Mouse (Mus musculus): ENCODE results near the gene Rcbtb2. TPM values are rescaled to one million over a fixed set of nuclear protein-coding genes. Genes with fewer than 3 reads are reported as not detected.
A peak's percentile ranks its signal among the peaks of the same experiment; 100 is the strongest.
"Not testable (repeated sequence)": the region's sequence is repeated elsewhere in the genome, so short reads cannot be mapped to it uniquely, and the experiment has no call there.

The Rcbtb2 gene
- 61.2 and 61.9 TPM in 2 replicates for polyA plus RNA-seq (2015; fragmentation: Nextera tagmentation; extraction: Ambion mirVana)

DNA sequence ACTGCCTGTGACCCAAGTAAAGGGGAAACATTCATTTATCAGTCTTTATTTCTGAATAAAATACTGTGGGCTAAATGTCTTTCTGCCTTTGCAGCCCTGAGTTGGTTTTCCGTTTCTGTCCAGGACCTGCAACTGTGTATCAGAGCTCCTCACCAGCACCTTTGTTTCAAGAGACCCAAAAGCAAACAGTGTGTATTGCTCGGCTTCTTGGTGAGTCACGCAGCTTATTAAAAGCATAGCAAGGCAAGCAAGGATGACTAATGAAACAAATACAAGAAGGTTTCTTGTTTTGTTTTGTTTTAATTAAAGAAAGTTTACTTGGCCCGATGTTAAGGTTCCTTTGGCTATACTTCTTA lies at the start of gene Rcbtb2:
Rcbtb2 (plus strand) TSS at position 115 of the 356 bp plus-strand sequence.
- Histone ChIP-seq H3K4me3 (no peak within 1 kb of the TSS), H3K27me3 (replicated peaks) (no peaks in the 10 kb centered on the region), H3K9me3 (no peaks in the 10 kb centered on the region), H3K4me1 (peaks cover 17% of the 10 kb centered on the region), H3K4me2 (no peak within 1 kb of the TSS), H3K9ac (no peak within 1 kb of the TSS), H3K27ac (replicated peaks) (peak within 1 kb of the TSS; percentile 41), H3K36me3 (no peaks in the 10 kb centered on the region)
- 54% methylated on average over 4 of the region's 4 CpGs for WGBS
- no peak for ATAC-seq (ENCODE audit: extremely low read depth, insufficient number of reproducible peaks, low FRiP score, low TSS enrichment)

DNA sequence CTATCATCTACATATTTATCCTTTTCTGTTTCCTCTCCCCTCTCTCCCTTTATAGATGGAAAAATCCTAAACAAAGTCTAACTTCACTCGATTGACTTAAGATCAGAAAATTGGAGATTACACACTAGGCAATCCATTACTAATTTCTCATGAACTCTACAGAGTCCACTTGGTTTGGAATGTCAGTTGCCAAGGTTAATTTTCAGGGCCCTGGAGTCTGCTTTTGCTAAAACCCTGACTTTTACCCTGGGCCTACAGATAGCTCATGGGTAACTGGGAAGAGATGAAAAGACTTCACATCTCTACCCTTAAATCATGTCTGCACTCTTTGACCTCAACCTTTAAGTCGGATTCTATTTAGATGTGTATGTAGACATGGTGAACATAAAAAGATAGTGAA lies 39.3 kb upstream of the Rcbtb2 start:
- WGBS: 75% methylated on average over 2 of the region's 2 CpGs

DNA sequence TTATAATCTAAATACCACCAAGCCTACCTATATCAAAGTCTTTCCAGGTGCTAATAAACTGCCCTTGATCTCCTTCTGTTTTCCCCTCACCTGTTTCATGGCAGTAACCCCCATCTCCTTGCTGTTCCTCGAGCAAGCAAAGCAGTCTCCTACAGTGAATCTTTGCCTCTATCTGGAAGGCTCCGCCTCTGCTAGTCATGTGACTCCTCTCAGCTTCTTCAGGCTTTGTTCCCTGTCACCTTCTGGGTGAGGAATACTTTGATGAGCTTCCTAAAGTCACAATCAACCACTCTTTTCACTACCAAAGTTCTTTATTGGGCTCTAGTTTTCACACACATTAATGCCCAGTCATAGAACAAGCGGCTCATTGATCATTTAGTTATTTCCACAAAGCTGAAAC lies 36.4 kb upstream of the Rcbtb2 start:
- Histone ChIP-seq H3K4me1 (no peaks in the 10 kb centered on the region), H3K4me3 (no peak overlapping the region), H3K27me3 (replicated peaks) (no peaks in the 10 kb centered on the region), H3K9ac (no peak overlapping the region), H3K36me3 (no peaks in the 10 kb centered on the region), H3K9me3 (no peaks in the 10 kb centered on the region), H3K27ac (replicated peaks) (no peak overlapping the region), H3K4me2 (no peak overlapping the region)
- ATAC-seq (ENCODE audit: extremely low read depth, insufficient number of reproducible peaks, low FRiP score, low TSS enrichment): no peak
- 48% methylated on average over 3 of the region's 3 CpGs for WGBS

More for the DNA sequence above, 39.3 kb upstream of the Rcbtb2 start:
- H3K27me3 ChIP-seq (replicated peaks): no peaks in the 10 kb centered on the region
- no peaks in the 10 kb centered on the region for H3K4me1 ChIP-seq
- H3K9ac ChIP-seq: no peak overlapping the region
- no peaks in the 10 kb centered on the region for H3K36me3 ChIP-seq
- no peak for ATAC-seq (ENCODE audit: extremely low read depth, insufficient number of reproducible peaks, low FRiP score, low TSS enrichment)
- H3K4me3 ChIP-seq: no peak overlapping the region
- no peak overlapping the region for H3K4me2 ChIP-seq
- no peak overlapping the region for H3K27ac ChIP-seq (replicated peaks)
- no peaks in the 10 kb centered on the region for H3K9me3 ChIP-seq

DNA sequence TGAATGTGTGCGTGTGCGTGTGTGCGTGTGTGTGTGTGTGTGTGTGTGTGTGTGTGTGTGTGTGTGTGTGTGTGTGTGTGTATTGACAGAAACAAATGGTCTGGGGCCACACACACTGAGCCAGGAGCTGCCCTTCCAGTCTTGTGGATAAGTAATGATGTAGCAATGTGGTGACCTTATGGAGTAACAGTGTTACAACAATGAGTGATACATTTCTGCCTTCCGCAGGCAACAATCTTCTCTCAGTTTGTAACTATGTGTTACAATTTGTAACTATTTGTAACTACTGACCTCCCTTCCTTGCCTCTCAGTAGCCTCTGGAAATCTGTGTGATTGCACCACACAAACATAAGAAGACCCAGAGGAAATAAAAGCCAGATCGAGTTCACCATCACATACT lies 35.6 kb upstream of the Rcbtb2 start:
- no peak overlapping the region for H3K4me2 ChIP-seq
- H3K9me3 ChIP-seq: no peaks in the 10 kb centered on the region
- no peaks in the 10 kb centered on the region for H3K4me1 ChIP-seq
- H3K9ac ChIP-seq: no peak overlapping the region
- H3K4me3 ChIP-seq: no peak overlapping the region
- 69% methylated on average over 5 of the region's 5 CpGs for WGBS
- H3K27ac ChIP-seq (replicated peaks): no peak overlapping the region
- H3K36me3 ChIP-seq: no peaks in the 10 kb centered on the region
- no peak for ATAC-seq (ENCODE audit: extremely low read depth, insufficient number of reproducible peaks, low FRiP score, low TSS enrichment)
- H3K27me3 ChIP-seq (replicated peaks): no peaks in the 10 kb centered on the region

DNA sequence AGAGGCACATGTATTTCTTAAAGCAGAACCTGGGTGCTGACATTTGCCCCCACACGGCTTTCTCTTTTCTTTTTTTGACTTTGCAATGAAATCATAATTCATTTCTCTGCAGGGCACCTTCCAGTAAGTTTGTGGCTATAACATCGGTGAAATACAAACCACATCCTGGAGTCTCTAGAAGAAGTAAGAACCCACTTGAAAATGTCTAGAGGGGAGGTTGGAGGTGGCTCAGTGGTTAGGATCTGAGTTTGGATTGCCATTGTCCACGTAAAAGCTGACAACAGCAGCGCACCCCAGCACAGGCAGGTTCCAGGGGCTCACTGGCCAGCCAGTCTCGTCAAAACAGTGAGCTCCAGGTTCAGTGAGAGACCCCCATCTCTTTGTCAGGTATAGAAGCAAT lies 35.1 kb upstream of the Rcbtb2 start:
- H3K27me3 ChIP-seq (replicated peaks): no peaks in the 10 kb centered on the region
- H3K9me3 ChIP-seq: no peaks in the 10 kb centered on the region
- no peak overlapping the region for H3K27ac ChIP-seq (replicated peaks)
- no peak overlapping the region for H3K4me2 ChIP-seq
- no peak overlapping the region for H3K9ac ChIP-seq
- H3K4me3 ChIP-seq: no peak overlapping the region
- H3K36me3 ChIP-seq: no peaks in the 10 kb centered on the region
- ATAC-seq (ENCODE audit: extremely low read depth, insufficient number of reproducible peaks, low FRiP score, low TSS enrichment): no peak
- H3K4me1 ChIP-seq: no peaks in the 10 kb centered on the region
- 76% methylated on average over 5 of the region's 5 CpGs for WGBS

DNA sequence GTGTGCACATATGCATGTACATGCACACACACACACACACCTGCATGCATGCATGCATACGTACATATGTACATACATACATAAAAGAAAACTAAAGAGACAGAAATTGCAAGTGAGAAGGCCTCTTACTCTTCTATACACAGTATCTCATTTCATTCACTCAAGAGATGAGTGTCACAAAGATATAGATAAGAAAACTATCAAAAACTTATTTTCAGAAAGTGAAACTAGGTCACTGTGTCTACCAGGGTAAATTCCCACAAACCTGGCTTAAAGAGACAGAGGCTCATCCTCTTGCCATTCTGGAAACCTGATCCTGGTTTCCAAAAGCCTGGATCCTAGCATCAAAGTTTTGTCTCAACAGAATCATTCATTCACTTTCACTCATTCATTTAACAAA lies 34.6 kb upstream of the Rcbtb2 start:
- Histone ChIP-seq H3K9ac (no peak overlapping the region), H3K9me3 (no peaks in the 10 kb centered on the region), H3K36me3 (no peaks in the 10 kb centered on the region), H3K4me2 (no peak overlapping the region), H3K27ac (replicated peaks) (no peak overlapping the region), H3K4me1 (no peaks in the 10 kb centered on the region), H3K27me3 (replicated peaks) (no peaks in the 10 kb centered on the region), H3K4me3 (no peak overlapping the region)
- ATAC-seq (ENCODE audit: extremely low read depth, insufficient number of reproducible peaks, low FRiP score, low TSS enrichment): no peak
- WGBS: 85% methylated on average over 1 of the region's 1 CpGs

DNA sequence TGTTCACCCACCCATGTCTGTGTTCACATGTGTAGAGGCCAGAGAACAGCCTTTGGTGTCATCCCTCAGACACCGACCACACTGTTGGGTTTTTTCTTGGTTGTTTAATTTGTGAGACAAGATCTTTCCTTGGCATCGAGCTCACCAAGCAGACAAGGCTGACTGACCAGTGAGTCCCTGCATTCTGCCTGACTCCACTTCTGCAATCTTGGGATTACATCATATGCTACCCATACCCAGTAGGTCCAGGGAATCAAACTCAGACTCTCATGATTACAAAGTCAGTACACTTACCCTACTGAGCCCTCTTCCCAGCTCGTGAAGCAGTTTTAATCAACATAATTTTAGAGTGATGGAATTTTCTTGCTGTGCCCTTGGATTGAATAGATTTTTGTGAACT lies 30.0 kb upstream of the Rcbtb2 start:
- WGBS: 79% methylated on average over 3 of the region's 3 CpGs

DNA sequence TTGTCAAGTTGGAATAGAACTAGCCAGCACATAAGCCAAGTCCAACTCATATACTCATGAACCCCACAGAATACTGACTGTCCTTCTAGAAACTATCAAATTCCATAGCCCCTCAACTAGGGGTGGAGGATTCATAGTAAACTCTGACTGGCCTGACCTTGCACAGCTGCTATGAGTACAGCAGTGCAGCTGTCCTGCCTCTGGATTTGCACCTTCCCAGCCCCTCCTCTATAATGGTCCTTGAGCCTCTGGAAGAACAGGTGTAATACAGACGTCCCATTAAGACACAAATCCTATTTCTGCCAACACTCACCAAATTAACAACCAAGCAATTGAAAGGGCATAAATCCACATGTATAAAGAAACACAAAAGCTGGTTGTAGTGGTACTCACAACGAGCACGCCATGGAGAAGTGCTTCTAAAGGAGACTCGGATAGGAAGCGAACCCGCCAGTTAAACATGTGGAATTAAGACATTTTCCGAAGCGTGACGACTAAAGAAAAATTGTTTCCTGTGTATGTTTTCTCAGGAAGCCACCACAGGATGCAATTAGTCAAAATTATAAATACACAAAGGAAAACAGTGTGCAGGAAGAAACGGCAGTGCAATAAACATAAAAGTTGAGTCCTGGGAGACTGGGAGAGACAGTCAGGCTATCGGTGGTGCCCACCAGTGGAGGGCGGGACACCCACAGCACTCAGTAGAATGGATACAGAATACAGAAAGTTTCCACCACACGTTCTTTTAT lies 27.9 kb upstream of the Rcbtb2 start:
- ATAC-seq (ENCODE audit: extremely low read depth, insufficient number of reproducible peaks, low FRiP score, low TSS enrichment): no peak

More for the DNA sequence above, 30.0 kb upstream of the Rcbtb2 start:
- H3K27ac ChIP-seq (replicated peaks): no peak overlapping the region
- H3K4me3 ChIP-seq: no peak overlapping the region
- no peaks in the 10 kb centered on the region for H3K9me3 ChIP-seq
- no peaks in the 10 kb centered on the region for H3K4me1 ChIP-seq
- H3K9ac ChIP-seq: no peak overlapping the region
- H3K36me3 ChIP-seq: no peaks in the 10 kb centered on the region
- no peak overlapping the region for H3K4me2 ChIP-seq
- H3K27me3 ChIP-seq (replicated peaks): peaks cover 1% of the 10 kb centered on the region; the same call in 1 of the 2 replicates
- ATAC-seq (ENCODE audit: extremely low read depth, insufficient number of reproducible peaks, low FRiP score, low TSS enrichment): no peak

DNA sequence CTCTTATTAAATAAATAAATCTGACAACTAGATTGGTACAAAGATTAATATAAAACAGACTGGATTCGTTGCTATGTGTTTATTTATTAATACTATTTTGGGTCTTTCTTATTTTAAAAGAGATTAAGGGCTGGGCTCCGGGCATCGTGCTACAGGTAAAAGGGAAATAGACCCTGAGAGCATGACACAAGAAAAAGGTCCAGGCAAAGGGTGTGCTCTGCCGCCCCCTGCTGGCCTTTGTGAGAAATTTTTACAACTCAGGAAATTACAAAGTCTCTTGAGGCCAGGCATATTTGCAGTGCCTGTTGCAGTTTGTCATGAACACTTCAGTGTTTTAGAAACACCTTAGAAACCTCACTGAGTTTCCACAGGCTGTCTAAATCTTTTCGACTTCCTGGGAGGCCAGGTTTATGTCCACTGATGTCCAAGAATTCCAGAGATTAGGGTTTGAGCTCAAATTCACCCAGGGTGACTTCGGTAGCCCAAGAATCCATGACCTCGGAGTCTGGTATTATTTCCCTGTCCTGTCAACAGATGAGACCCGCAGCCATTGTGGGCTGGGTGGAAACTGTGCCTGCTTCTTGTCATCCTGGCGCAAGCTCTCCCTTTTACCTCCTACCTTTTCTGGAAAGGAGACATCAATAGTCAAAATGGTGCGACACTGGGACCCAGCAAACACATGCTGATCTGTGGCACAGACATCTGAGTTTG lies 24.0 kb upstream of the Rcbtb2 start:
- H3K9ac ChIP-seq: no peak overlapping the region
- no peak for ATAC-seq (ENCODE audit: extremely low read depth, insufficient number of reproducible peaks, low FRiP score, low TSS enrichment)
- H3K4me3 ChIP-seq: no peak overlapping the region
- H3K27ac ChIP-seq (replicated peaks): no peak overlapping the region
- H3K27me3 ChIP-seq (replicated peaks): peaks cover 45% of the 10 kb centered on the region
- no peaks in the 10 kb centered on the region for H3K36me3 ChIP-seq
- H3K9me3 ChIP-seq: no peaks in the 10 kb centered on the region
- WGBS: 29% methylated on average over 10 of the region's 10 CpGs
- H3K4me2 ChIP-seq: no peak overlapping the region
- H3K4me1 ChIP-seq: no peaks in the 10 kb centered on the region

More for the DNA sequence above, 27.9 kb upstream of the Rcbtb2 start:
- no peak overlapping the region for H3K9ac ChIP-seq
- 70% methylated on average over 13 of the region's 13 CpGs for WGBS
- peaks cover 16% of the 10 kb centered on the region for H3K27me3 ChIP-seq (replicated peaks)
- H3K9me3 ChIP-seq: no peaks in the 10 kb centered on the region
- no peak overlapping the region for H3K4me2 ChIP-seq
- H3K4me3 ChIP-seq: no peak overlapping the region
- no peaks in the 10 kb centered on the region for H3K36me3 ChIP-seq
- no peaks in the 10 kb centered on the region for H3K4me1 ChIP-seq
- H3K27ac ChIP-seq (replicated peaks): no peak overlapping the region

DNA sequence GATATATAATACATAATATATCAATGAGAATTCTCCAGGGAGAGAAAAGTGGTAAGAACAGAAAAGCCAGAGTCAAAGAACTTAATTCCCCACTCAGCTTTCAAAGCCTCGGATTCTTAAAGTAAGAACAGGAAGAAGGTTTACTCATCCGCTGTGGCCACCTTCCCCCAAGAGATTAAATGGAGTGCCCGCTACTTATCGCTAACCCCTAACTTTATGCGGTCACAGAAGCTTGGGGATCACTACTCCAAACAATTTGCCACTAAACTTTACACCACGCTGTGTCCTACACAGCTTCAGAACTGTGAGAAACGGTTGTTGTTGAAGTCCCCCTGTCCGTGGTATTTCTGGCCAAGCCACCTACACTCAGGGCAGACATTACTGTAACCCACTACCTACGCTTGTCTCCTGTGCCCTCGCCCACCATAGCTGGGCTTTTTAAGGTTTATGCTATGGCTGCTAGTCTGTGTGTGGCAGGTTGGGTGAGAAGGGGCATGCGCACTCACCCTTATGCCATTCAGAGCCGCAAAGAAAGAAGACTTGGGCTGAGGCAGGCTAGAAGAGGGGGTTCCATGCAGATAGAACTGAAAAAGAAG lies 20.5 kb upstream of the Rcbtb2 start:
- Histone ChIP-seq H3K9me3 (no peaks in the 10 kb centered on the region), H3K9ac (no peak overlapping the region), H3K27ac (replicated peaks) (no peak overlapping the region), H3K36me3 (no peaks in the 10 kb centered on the region), H3K27me3 (replicated peaks) (peaks cover 45% of the 10 kb centered on the region), H3K4me2 (peak overlapping the region; percentile 20), H3K4me3 (no peak overlapping the region), H3K4me1 (0 out of 2 replicates have a peak, but pooled peaks cover 2% of the 10 kb centered on the region)
- no peak for ATAC-seq (ENCODE audit: extremely low read depth, insufficient number of reproducible peaks, low FRiP score, low TSS enrichment)
- WGBS: 44% methylated on average over 12 of the region's 12 CpGs

DNA sequence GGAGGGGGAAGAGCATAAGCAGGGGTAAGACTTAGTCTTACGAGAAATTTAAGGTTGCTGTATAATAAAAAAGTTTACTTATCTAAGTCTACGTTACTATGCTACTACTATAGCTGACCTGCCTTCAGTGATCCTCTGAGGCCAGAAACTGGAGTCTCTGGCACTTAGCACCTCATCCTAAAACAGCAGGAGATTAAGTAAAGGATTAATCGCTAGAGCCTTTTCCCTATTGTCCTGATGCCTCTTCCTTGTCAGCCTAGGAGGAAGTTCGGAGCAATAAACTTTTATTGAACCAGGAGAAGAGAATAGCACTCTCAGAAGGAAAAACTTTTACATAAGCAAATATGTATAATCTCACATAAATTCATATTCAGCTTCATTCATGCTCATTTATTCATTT lies 19.9 kb upstream of the Rcbtb2 start:
- H3K4me2 ChIP-seq: 0 out of 2 replicates have a peak overlapping the region, but pooled peaks have one; percentile 20
- peaks cover 43% of the 10 kb centered on the region for H3K27me3 ChIP-seq (replicated peaks)
- H3K27ac ChIP-seq (replicated peaks); H3K9ac ChIP-seq; H3K9me3 ChIP-seq; H3K4me1 ChIP-seq; H3K36me3 ChIP-seq; H3K4me3 ChIP-seq; ATAC-seq (ENCODE audit: extremely low read depth, insufficient number of reproducible peaks, low FRiP score, low TSS enrichment): not testable (repeated sequence)
- 22% methylated on average over 4 of the region's 4 CpGs for WGBS

Data from heart, embryonic 13.5 days (tissue).